Mouse (Mus musculus) G1E (cell line): ENCODE measurements at regions not wholly inside any gene's neighbourhood (a gene's known extent, or its start where the extent isn't known, plus 50 kb on each side); places are given as distances from the start of the nearest gene placed in this dataset.

Experiments
- ATAC-seq: 2 replicates; pipeline ENCODE4 v1.8.0; 2016; ENCODE audit warnings: mild to moderate bottlenecking; ENCODE audit not compliant: insufficient number of reproducible peaks, poor library complexity, low FRiP score, severe bottlenecking; ENCODE audit errors: extremely low read depth
- DNase-seq: peaks from one replicate; pipeline ENCODE4 v3.0.0; 2012; ENCODE audit warnings: low spot score
- H3K27me3 ChIP-seq: 2 replicates; pipeline ENCODE4 v1.6.1; 2012; ENCODE audit warnings: mild to moderate bottlenecking, low read length, inconsistent platforms; ENCODE audit not compliant: insufficient read depth
- H3K36me3 ChIP-seq: replicated peaks from 2 replicates; pipeline ENCODE3; 2012; ENCODE audit warnings: mild to moderate bottlenecking, inconsistent platforms
- H3K4me1 ChIP-seq: 2 replicates; pipeline ENCODE4 v1.6.1; 2012; ENCODE audit warnings: low read depth, low read length, inconsistent platforms, mixed read lengths; ENCODE audit not compliant: insufficient read depth
- H3K4me3 ChIP-seq: 2 replicates; pipeline ENCODE4 v1.5.1; 2012; ENCODE audit warnings: low read depth, mild to moderate bottlenecking, inconsistent platforms, low read length, moderate library complexity, mixed read lengths
- H3K9me3 ChIP-seq: replicated peaks from 2 replicates; pipeline ENCODE4 v1.6.1; 2012; ENCODE audit warnings: inconsistent platforms
- CTCF ChIP-seq: IDR thresholded peaks from 2 replicates; pipeline ENCODE4 v1.5.1; 2012; ENCODE audit warnings: low read depth, low read length, inconsistent platforms, mixed read lengths
- GATA1 ChIP-seq: IDR thresholded peaks from 2 replicates; pipeline ENCODE4 v1.6.1; 2012; ENCODE audit warnings: borderline replicate concordance, low read length, inconsistent platforms, mixed read lengths
- GATA2 ChIP-seq: IDR thresholded peaks from 2 replicates; pipeline ENCODE4 v1.6.1; 2012; ENCODE audit warnings: low read depth, low read length, inconsistent platforms, borderline replicate concordance
- POLR2AphosphoS5 ChIP-seq: IDR thresholded peaks from 2 replicates; pipeline ENCODE4 v1.6.1; 2012; ENCODE audit warnings: low read depth, low read length, inconsistent platforms; ENCODE audit not compliant: insufficient replicate concordance
- TAL1 ChIP-seq: conservative IDR thresholded peaks from 2 replicates; pipeline ENCODE4 v1.6.1; 2012; ENCODE audit warnings: low read depth, low read length, inconsistent platforms, mixed read lengths

DNA sequence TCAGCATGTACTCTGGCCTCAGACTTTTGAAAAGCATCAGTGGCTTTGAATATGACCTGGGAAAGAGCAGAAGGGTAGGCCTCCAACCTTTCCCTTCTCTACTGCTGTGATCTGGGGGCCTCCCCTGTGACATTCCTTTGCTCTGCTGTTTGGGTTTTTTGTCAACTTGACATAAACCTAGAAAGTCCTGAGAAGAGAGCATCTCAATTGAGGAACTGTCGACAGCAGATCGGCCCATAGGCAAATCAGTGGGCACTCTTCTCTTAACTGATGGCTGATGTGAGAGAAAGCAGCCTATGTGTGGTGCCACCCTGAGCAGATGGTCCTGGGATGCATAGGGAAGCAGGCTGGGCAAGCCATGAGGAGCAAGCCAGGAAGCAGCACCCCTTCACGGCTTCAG, 72.9 kb upstream of the Spdye4c start:
- ATAC-seq, result no peak
- no peak for DNase-seq
- H3K36me3 ChIP-seq, result no peaks in the 10 kb centered on the region
- no peak for TF ChIP-seq TAL1
- no peak for TF ChIP-seq POLR2AphosphoS5
- no peak for TF ChIP-seq CTCF
- TF ChIP-seq GATA1, result no peak
- no peak for TF ChIP-seq GATA2
- H3K27me3 ChIP-seq, result peaks cover 3% of the 10 kb centered on the region; the same call in 1 of the 2 replicates
- no peaks in the 10 kb centered on the region for H3K9me3 ChIP-seq
- H3K4me3 ChIP-seq, result no peak overlapping the region
- H3K4me1 ChIP-seq, result no peaks in the 10 kb centered on the region

DNA sequence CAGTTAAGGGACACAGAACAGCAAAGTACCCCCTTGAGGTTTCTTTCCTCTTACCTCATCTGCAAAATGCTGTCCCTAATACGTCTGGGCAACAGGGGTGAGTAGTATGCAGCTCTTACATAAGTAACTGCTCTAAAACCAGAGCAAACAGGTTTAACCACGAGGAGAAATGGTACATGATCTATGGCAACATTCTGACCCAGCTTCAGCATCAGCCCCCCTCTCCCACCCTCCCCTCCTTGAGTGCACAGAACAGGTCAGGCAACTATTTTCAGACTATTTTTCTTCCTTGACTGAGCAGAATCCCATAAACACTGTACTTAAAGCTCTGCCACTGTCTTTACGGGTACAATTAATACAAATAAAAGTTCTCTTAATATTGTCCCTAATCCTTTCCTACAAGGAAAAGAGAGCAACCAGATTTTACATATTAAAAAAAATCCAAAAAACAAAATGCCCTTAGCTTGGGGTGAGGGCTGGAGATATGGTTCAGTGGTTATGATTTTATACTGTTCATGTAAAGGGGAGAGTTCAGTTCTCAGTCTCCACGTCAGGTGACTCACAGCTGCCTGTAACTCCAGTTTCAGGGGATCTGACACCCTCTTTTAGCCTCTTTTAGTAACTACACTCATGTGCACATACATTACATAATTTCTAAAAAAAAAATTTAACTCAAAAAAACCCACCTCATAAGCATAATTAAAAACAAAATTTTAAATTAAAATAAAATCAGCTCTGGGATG, 69.1 kb upstream of the Spdye4c start:
- no peaks in the 10 kb centered on the region for H3K9me3 ChIP-seq
- no peaks in the 10 kb centered on the region for H3K36me3 ChIP-seq
- TF ChIP-seq CTCF (no peak), POLR2AphosphoS5 (no peak), GATA1 (no peak), TAL1 (no peak), GATA2 (no peak)
- H3K4me1 ChIP-seq, result no peaks in the 10 kb centered on the region
- no peak overlapping the region for H3K4me3 ChIP-seq
- H3K27me3 ChIP-seq, result peaks cover 3% of the 10 kb centered on the region; the same call in 1 of the 2 replicates
- no peak for DNase-seq
- ATAC-seq, result no peak

DNA sequence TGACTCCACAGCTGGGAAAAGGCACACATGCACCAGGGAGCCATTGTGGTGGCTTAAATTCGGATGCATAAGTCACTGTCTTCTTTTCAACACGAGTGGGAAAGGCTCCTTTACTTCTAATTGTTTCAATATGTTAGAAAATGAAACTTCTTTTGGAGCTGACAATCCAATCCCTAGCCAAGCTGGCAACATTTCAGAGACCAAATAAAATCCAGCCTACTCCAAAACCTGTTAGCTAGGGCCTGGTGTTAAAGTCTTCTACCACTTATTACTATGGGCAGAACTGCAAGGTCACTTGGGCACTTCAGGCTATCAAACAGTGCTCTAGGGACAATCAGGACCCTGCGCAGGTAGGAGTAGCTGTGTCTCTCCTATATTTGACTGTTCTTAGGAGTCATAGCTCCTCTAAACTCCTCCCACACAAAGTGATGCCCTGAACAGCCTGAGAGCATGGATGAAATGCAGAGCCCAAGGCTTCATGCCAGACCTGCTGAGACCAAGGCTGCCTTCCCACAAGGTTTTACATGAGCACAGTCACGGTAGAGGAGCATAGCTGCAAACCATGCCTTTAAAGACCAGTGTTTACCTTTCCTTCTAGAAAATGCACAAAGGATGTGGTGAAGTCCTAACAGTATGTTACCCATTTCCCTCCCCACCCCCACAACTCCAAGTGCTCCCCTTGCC, 67.4 kb upstream of the Spdye4c start:
- H3K4me1 ChIP-seq, result no peaks in the 10 kb centered on the region
- H3K27me3 ChIP-seq, result no peaks in the 10 kb centered on the region; the same call in 1 of the 2 replicates
- H3K4me3 ChIP-seq, result no peak overlapping the region
- DNase-seq (no peak), ATAC-seq (no peak)
- TF ChIP-seq TAL1 (no peak), POLR2AphosphoS5 (no peak), CTCF (no peak), GATA2 (no peak), GATA1 (no peak)
- no peaks in the 10 kb centered on the region for H3K36me3 ChIP-seq
- no peaks in the 10 kb centered on the region for H3K9me3 ChIP-seq

DNA sequence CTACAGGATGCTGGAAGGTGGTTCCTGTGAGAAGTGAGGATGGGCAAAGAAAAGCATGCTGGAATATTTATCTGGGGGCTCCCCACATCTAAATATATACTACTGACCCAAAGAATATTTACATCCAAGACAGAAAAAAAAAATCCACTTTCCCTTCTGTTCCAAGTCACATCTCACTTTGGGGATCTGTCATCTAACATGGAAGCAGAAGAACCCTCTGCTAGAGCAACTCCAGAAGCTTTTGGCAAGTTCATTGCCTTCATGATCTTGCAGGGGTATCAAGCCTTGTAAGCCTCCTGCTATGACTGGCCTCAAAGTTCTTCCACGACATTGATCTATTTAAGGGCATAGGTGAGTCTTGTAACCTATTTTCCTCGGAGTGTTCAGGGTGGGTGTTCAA, 64.9 kb upstream of the Spdye4c start:
- H3K27me3 ChIP-seq, result no peaks in the 10 kb centered on the region
- no peak for ATAC-seq
- H3K36me3 ChIP-seq, result no peaks in the 10 kb centered on the region
- no peak overlapping the region for H3K4me3 ChIP-seq
- H3K4me1 ChIP-seq, result no peaks in the 10 kb centered on the region
- TF ChIP-seq GATA2 (no peak), POLR2AphosphoS5 (no peak), TAL1 (no peak), GATA1 (no peak), CTCF (no peak)
- no peak for DNase-seq
- H3K9me3 ChIP-seq, result no peaks in the 10 kb centered on the region

DNA sequence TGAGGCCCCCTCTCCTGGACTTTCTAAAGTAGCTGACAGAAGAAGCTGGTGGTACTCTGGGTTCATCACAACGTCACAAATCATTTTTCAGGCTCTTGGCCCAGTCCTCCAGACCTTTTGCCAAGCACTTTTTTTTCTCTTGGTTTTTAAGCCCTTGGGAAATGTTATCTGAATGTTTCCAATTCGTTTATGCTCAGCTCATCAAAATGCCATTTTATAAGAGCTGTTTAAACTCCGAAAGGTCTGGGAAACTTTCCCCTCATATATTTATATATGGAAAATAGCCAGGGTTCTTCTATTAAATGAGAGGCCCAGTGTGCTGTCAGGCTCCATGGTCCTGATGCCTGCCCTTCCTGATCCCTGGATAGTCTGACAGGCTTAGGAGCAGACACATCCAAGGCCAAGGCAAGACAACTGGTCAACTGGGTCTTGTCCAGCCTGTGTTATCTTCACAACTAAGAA, 64.1 kb upstream of the Spdye4c start:
- Histone ChIP-seq H3K9me3 (no peaks in the 10 kb centered on the region), H3K4me3 (no peak overlapping the region), H3K4me1 (no peaks in the 10 kb centered on the region), H3K27me3 (no peaks in the 10 kb centered on the region), H3K36me3 (no peaks in the 10 kb centered on the region)
- TF ChIP-seq CTCF, result no peak
- no peak for TF ChIP-seq GATA1
- TF ChIP-seq GATA2, result no peak
- no peak for TF ChIP-seq POLR2AphosphoS5
- TF ChIP-seq TAL1, result no peak
- no peak for ATAC-seq
- no peak for DNase-seq

DNA sequence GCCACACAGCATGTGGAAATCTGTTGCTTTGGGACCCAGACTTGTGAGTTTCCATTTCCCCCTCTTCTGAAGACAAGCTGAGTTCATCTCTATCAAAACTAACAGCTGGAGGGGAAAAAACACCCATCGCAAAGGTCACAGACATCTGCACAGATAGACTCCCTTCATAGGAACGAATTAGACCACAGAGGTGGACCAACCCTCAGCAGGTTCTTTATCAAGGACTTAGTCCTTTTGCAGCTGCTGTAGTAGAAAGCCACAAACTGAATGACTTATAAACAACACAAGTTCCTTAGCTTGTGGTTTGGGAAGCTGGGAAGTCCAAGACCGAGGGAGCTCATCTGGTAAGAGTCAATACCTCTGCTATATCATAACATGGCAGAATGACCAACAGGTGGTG, 54.7 kb upstream of the Spdye4c start:
- TF ChIP-seq CTCF, result no peak
- TF ChIP-seq POLR2AphosphoS5, result no peak
- no peak for TF ChIP-seq GATA2
- TF ChIP-seq TAL1, result no peak
- TF ChIP-seq GATA1, result no peak
- H3K9me3 ChIP-seq, result no peaks in the 10 kb centered on the region
- H3K36me3 ChIP-seq, result no peaks in the 10 kb centered on the region
- H3K27me3 ChIP-seq, result no peaks in the 10 kb centered on the region
- DNase-seq (no peak), ATAC-seq (no peak)
- H3K4me1 ChIP-seq, result no peaks in the 10 kb centered on the region
- no peak overlapping the region for H3K4me3 ChIP-seq
